Mouse (Mus musculus) hindbrain, embryonic 16.5 days (tissue): ENCODE data around the gene Smim24. TPM values are rescaled to one million over a fixed set of nuclear protein-coding genes. Genes with fewer than 3 reads are reported as not detected.

Experiments used
- ATAC-seq: fragments of 200-750 bp; cut with Nextera tagmentation; 2 replicates; pipeline ENCODE4 v1.8.0; 2017; ENCODE audit warnings: moderate TSS enrichment, moderate library complexity
- H3K27ac ChIP-seq: fragments of 300-500 bp; sonication (generic); 2 replicates; pipeline ENCODE4 v1.5.1; 2014; ENCODE audit warnings: low read depth, mild to moderate bottlenecking, control low read depth, low read length, moderate library complexity
- H3K27me3 ChIP-seq: fragments of 300-500 bp; sonication (generic); replicated peaks from 2 replicates; pipeline ENCODE4 v1.6.1; 2014; ENCODE audit warnings: low read length; ENCODE audit not compliant: control insufficient read depth, insufficient read depth
- H3K36me3 ChIP-seq: fragments of 300-500 bp; sonication (generic); 2 replicates; pipeline ENCODE4 v1.6.1; 2014; ENCODE audit warnings: mild to moderate bottlenecking, low read length, moderate library complexity, mixed read lengths; ENCODE audit not compliant: control insufficient read depth, insufficient read depth
- H3K4me1 ChIP-seq: fragments of 300-500 bp; sonication (generic); 2 replicates; pipeline ENCODE4 v1.6.1; 2014; ENCODE audit warnings: low read depth, low read length; ENCODE audit not compliant: control insufficient read depth, insufficient read depth
- H3K4me2 ChIP-seq: fragments of 300-500 bp; sonication (generic); 2 replicates; pipeline ENCODE4 v1.6.1; 2014; ENCODE audit warnings: mild to moderate bottlenecking, low read length, control low read depth, moderate library complexity
- H3K4me3 ChIP-seq: fragments of 300-500 bp; sonication (generic); 2 replicates; pipeline ENCODE4 v1.5.1; 2014; ENCODE audit warnings: mild to moderate bottlenecking, low read length, control low read depth, moderate library complexity
- H3K9ac ChIP-seq: fragments of 300-500 bp; sonication (generic); 2 replicates; pipeline ENCODE4 v1.6.1; 2014; ENCODE audit warnings: low read depth, mild to moderate bottlenecking, control low read depth, low read length, moderate library complexity
- H3K9me3 ChIP-seq: fragments of 300-500 bp; sonication (generic); 2 replicates; pipeline ENCODE4 v1.6.1; 2014; ENCODE audit warnings: mild to moderate bottlenecking, low read length, moderate library complexity; ENCODE audit not compliant: control insufficient read depth
- WGBS: fragments of 180-500 bp; shearing (Covaris S2); extraction: QIAGEN DNeasy Blood & Tissue Kit; methylation state at CpG from one replicate; pipeline ENCODE4 v1.1.7; 2014; 5-methylcytosine and 5-hydroxymethylcytosine counted together
- polyA plus RNA-seq: library from polyadenylated mRNA; unstranded; fragments of >200 nt; fragmentation: Nextera tagmentation; extraction: Ambion mirVana; gene quantifications from 2 replicates; pipeline ENCODE4 v1.2.1, GENCODE M21; 2015

Smim24 gene
- polyA plus RNA-seq, 1 experiment from 2014 or later = 1.6 TPM

GRCm38 (mm10) chr10:81395127-81395526 is 2.3 kb downstream of the Smim24 start:
- 18% methylated on average over 5 of the region's 5 CpGs for WGBS
- Histone ChIP-seq H3K9me3 (no peaks in the 10 kb centered on the region), H3K9ac (no peak overlapping the region), H3K36me3 (peaks cover 4% of the 10 kb centered on the region), H3K27me3 (no peaks in the 10 kb centered on the region), H3K4me3 (no peak overlapping the region), H3K4me1 (peaks cover 20% of the 10 kb centered on the region), H3K27ac (no peak overlapping the region), H3K4me2 (no peak overlapping the region)
- ATAC-seq = no peak

- Histone ChIP-seq H3K27ac (no peak overlapping the region), H3K9me3 (no peaks in the 10 kb centered on the region), H3K4me1 (peaks cover 16% of the 10 kb centered on the region), H3K9ac (no peak overlapping the region), H3K4me3 (no peak overlapping the region), H3K27me3 (no peaks in the 10 kb centered on the region), H3K36me3 (peaks cover 6% of the 10 kb centered on the region), H3K4me2 (no peak overlapping the region)
- WGBS = 75% methylated on average over 4 of the region's 4 CpGs
- ATAC-seq = no peak
Measured at GRCm38 (mm10) chr10:81395865-81396264, 3.0 kb downstream of the Smim24 start.

- WGBS = 43% methylated on average over 5 of the region's 5 CpGs
- Histone ChIP-seq H3K27ac (peak overlapping the region; percentile 4; the same call in 1 of the 2 replicates), H3K9ac (no peak overlapping the region), H3K36me3 (peaks cover 6% of the 10 kb centered on the region), H3K27me3 (no peaks in the 10 kb centered on the region), H3K4me2 (no peak overlapping the region), H3K4me1 (peaks cover 25% of the 10 kb centered on the region), H3K9me3 (no peaks in the 10 kb centered on the region), H3K4me3 (no peak overlapping the region)
- ATAC-seq = no peak
Measured at GRCm38 (mm10) chr10:81396749-81397148, 3.9 kb downstream of the Smim24 start.

GRCm38 (mm10) chr10:81399296-81399695 is 6.4 kb downstream of the Smim24 start:
- Histone ChIP-seq H3K9me3 (no peaks in the 10 kb centered on the region), H3K4me1 (peaks cover 32% of the 10 kb centered on the region), H3K27ac (no peak overlapping the region), H3K4me3 (no peak overlapping the region), H3K4me2 (no peak overlapping the region), H3K27me3 (no peaks in the 10 kb centered on the region), H3K9ac (no peak overlapping the region), H3K36me3 (peaks cover 9% of the 10 kb centered on the region)
- ATAC-seq = no peak
- WGBS = 67% methylated on average over 5 of the region's 5 CpGs

- H3K4me1 ChIP-seq = peaks cover 32% of the 10 kb centered on the region
- H3K27ac ChIP-seq = peak overlapping the region; percentile 72; the same call in 1 of the 2 replicates
- peak overlapping the region; percentile 3; the same call in 1 of the 2 replicates for H3K4me3 ChIP-seq
- H3K9me3 ChIP-seq = no peaks in the 10 kb centered on the region
- ATAC-seq = no peak
- H3K9ac ChIP-seq = no peak overlapping the region
- 74% methylated on average over 18 of the region's 18 CpGs for WGBS
- peak overlapping the region; percentile 27 for H3K4me2 ChIP-seq
- H3K27me3 ChIP-seq = no peaks in the 10 kb centered on the region
- peaks cover 12% of the 10 kb centered on the region for H3K36me3 ChIP-seq
Measured at GRCm38 (mm10) chr10:81399798-81400308, 7.0 kb downstream of the Smim24 start.

GRCm38 (mm10) chr10:81400371-81401204 is 7.7 kb downstream of the Smim24 start:
- Histone ChIP-seq H3K27me3 (no peaks in the 10 kb centered on the region), H3K9me3 (no peaks in the 10 kb centered on the region), H3K4me2 (peak overlapping the region; percentile 27), H3K9ac (peak overlapping the region; percentile 29), H3K4me3 (peak overlapping the region; percentile 3), H3K36me3 (peaks cover 13% of the 10 kb centered on the region), H3K4me1 (peaks cover 32% of the 10 kb centered on the region), H3K27ac (peak overlapping the region; percentile 81)
- 43% methylated on average over 18 of the region's 22 CpGs for whole genome bisulfite sequencing
- no peak for ATAC-seq

- Histone ChIP-seq H3K4me3 (no peak overlapping the region), H3K4me2 (peak overlapping the region; percentile 27), H3K27ac (peak overlapping the region; percentile 81), H3K9ac (peak overlapping the region; percentile 29; the same call in 1 of the 2 replicates), H3K4me1 (peaks cover 32% of the 10 kb centered on the region), H3K36me3 (peaks cover 17% of the 10 kb centered on the region), H3K27me3 (no peaks in the 10 kb centered on the region), H3K9me3 (no peaks in the 10 kb centered on the region)
- ATAC-seq = no peak
- 28% methylated on average over 10 of the region's 10 CpGs for WGBS
Measured at GRCm38 (mm10) chr10:81401205-81401520, 8.3 kb downstream of the Smim24 start.

GRCm38 (mm10) chr10:81401521-81402226 is 8.8 kb downstream of the Smim24 start:
- Histone ChIP-seq H3K36me3 (peaks cover 22% of the 10 kb centered on the region), H3K4me2 (peak overlapping the region; percentile 28), H3K9ac (peak overlapping the region; percentile 45), H3K4me3 (no peak overlapping the region), H3K9me3 (no peaks in the 10 kb centered on the region), H3K27me3 (no peaks in the 10 kb centered on the region), H3K4me1 (peaks cover 29% of the 10 kb centered on the region), H3K27ac (peak overlapping the region; percentile 81)
- ATAC-seq = peak; percentile 74
- WGBS = 4% methylated on average over 17 of the region's 18 CpGs

GRCm38 (mm10) chr10:81402227-81402765 is 9.4 kb downstream of the Smim24 start:
- Histone ChIP-seq H3K27me3 (no peaks in the 10 kb centered on the region), H3K36me3 (peaks cover 27% of the 10 kb centered on the region), H3K4me3 (no peak overlapping the region), H3K9me3 (no peaks in the 10 kb centered on the region), H3K27ac (peak overlapping the region; percentile 81), H3K9ac (peak overlapping the region; percentile 45), H3K4me1 (peaks cover 31% of the 10 kb centered on the region), H3K4me2 (peak overlapping the region; percentile 28)
- 10% methylated on average over 7 of the region's 7 CpGs for WGBS
- no peak for ATAC-seq
